Comparison of ENCODE assay signal across 8 mouse cellular contexts in the genomic region with DNA sequence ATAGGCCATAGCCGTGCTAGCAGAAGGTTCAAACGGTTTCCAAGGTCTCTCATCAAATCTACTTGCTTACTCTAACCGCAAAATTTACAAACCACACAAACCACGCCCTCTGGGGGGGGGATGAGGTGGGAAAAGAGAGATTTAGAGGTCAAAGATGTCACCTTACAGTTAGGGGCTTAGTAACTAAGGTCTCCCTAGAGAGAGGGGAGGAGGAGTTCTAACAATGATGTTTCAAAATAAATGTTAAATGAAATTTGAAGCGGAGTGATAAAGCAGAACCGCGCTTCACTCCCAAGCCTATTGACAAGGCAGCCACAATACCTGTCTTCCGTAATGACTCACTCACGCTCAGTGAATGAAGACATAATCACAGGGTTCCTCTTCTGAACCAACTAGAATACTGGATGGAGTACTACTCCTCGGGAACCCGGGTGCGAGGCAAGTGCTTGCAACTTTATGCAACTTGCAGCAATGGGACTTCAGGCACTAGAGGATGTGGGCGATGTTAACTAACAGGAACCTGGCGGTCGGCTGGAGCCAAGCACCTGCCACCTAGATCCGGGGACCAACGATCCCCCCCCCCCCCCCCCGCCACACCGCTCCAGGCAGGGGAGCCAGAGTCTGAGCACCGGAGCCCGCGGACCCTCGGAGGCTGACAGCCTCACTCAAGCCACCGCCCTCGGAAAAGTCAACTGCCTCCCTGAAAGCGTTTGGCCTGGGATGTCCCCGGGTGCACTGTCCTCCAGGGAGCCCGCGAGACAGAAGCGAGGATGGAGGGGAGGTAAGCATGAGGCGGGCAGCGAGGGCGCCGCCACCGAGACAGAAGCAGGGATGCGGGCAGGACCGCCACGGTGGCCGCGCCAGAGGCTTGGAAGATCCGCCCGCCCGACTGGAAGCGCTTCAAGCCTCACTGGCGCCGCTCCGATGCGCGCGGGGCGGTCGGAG. TPM values are rescaled to one million over a fixed set of nuclear protein-coding genes. Genes with fewer than 3 reads are reported as not detected.
DNase-seq lines count a peak whose midpoint lies in the region; ATAC-seq lines count a peak whose summit lies in the region.

No protein-coding gene starts in this region.

- DNase-seq in right cerebral cortex, adult 18-20 months: peak; percentile 18
- no peak for DNase-seq in right cerebral cortex, postnatal 25 days
- DNase-seq in cerebellum, adult 11-12 months: peak; percentile 48
- DNase-seq in forelimb bud, embryonic 11.5 days (ENCODE audit: low read depth, low spot score): peak; percentile 5
- peak; percentile 49 for DNase-seq in kidney, adult 9 months
- DNase-seq in retina, postnatal 1 day: peak; percentile 29
- DNase-seq in ovary, adult 18-20 months (ENCODE audit: low spot score): no peak

- WGBS in lung, embryonic 16.5 days: 2% methylated on average over 24 of the region's 52 CpGs

- H3K36me3 ChIP-seq in lung, embryonic 16.5 days (ENCODE audit: control insufficient read depth, insufficient read depth, low read length): no peaks in the 10 kb centered on the region

- peak; percentile 60 for ATAC-seq in lung, embryonic 16.5 days (ENCODE audit: low read depth)

- H3K27ac ChIP-seq in lung, embryonic 16.5 days (ENCODE audit: low read length): peak overlapping the region; percentile 75

- peak overlapping the region; percentile 87 for H3K4me3 ChIP-seq in lung, embryonic 16.5 days (ENCODE audit: low read length)

- H3K4me1 ChIP-seq in lung, embryonic 16.5 days (replicated peaks; ENCODE audit: control insufficient read depth, insufficient read depth, low read length): peaks cover 5% of the 10 kb centered on the region

- H3K27me3 ChIP-seq in lung, embryonic 16.5 days (ENCODE audit: control insufficient read depth, insufficient read depth, low read depth, low read length): no peaks in the 10 kb centered on the region

- H3K4me2 ChIP-seq in lung, embryonic 16.5 days (ENCODE audit: low read depth, low read length): peak overlapping the region; percentile 99

- H3K9me3 ChIP-seq in lung, embryonic 16.5 days (ENCODE audit: control insufficient read depth, low read length): no peaks in the 10 kb centered on the region

- peak overlapping the region; percentile 84 for H3K9ac ChIP-seq in lung, embryonic 16.5 days (ENCODE audit: low read length)

RNA-seq across cellular contexts. Expression of a gene that starts 0.7 kb away (rescaled TPM):
- polyA plus RNA-seq in lung, embryonic 16.5 days (2015; fragmentation: Nextera tagmentation; extraction: Ambion mirVana): 19.1 and 20.4 TPM in 2 replicates

RNA-seq across cellular contexts. Expression of a gene that starts 0.7 kb away (rescaled TPM):
- polyA plus RNA-seq in lung, embryonic 16.5 days (2015; fragmentation: Nextera tagmentation; extraction: Ambion mirVana): 3.5 TPM in 2 replicates

RNA-seq across cellular contexts. Expression of a gene that starts 8.8 kb away (rescaled TPM):
- polyA plus RNA-seq in lung, embryonic 16.5 days (2015; fragmentation: Nextera tagmentation; extraction: Ambion mirVana): 22.8 and 25.1 TPM in 2 replicates

RNA-seq across cellular contexts. Expression of a gene that starts 42.7 kb away (rescaled TPM):
- polyA plus RNA-seq in lung, embryonic 16.5 days (2015; fragmentation: Nextera tagmentation; extraction: Ambion mirVana): 54.4 and 56.9 TPM in 2 replicates

RNA-seq across cellular contexts. Expression of a gene that starts 43.1 kb away (rescaled TPM):
- 21.7 and 23.5 TPM in 2 replicates for polyA plus RNA-seq in lung, embryonic 16.5 days (2015; fragmentation: Nextera tagmentation; extraction: Ambion mirVana)

Comparison
In these comparisons a context has a peak if more than half of its experiments do, and no peak if none do; other contexts are left out.
1. DNase-seq: peak in right cerebral cortex, adult 18-20 months (single experiment), cerebellum, adult 11-12 months (single experiment), forelimb bud, embryonic 11.5 days (single experiment), kidney, adult 9 months (single experiment) and retina, postnatal 1 day (single experiment); none in right cerebral cortex, postnatal 25 days (single experiment) and ovary, adult 18-20 months (single experiment).